Mouse (Mus musculus) left cerebral cortex, postnatal 10 days (tissue): ENCODE data around the gene Sec16a. TPM values are rescaled to one million over a fixed set of nuclear protein-coding genes. Genes with fewer than 3 reads are reported as not detected.
A peak's percentile ranks its signal among the peaks of the same experiment; 100 is the strongest.

Experiments used
- DNase-seq, 2 experiments: peaks; one replicate each; pipeline ENCODE4 v3.0.0; 2021 to 2022; ENCODE audit warnings: low spot score in 2 of 2, mixed read lengths in 1 of 2; ENCODE audit errors: extremely low spot score in 1 of 2
- intact Hi-C: fragments of 180-260 bp; cut with DNase I; formaldehyde crosslinking; loops from one replicate; pipeline ENCODE4 v1.15.1; 2025
- total RNA-seq, 2 experiments: library from RNA; stranded (reverse); gene quantifications; 2 replicates each; pipeline ENCODE4 v1.2.3; 2021

Gene Sec16a
- total RNA-seq, 2 experiments from 2014 or later: 43.6 to 46.3 TPM

DNA sequence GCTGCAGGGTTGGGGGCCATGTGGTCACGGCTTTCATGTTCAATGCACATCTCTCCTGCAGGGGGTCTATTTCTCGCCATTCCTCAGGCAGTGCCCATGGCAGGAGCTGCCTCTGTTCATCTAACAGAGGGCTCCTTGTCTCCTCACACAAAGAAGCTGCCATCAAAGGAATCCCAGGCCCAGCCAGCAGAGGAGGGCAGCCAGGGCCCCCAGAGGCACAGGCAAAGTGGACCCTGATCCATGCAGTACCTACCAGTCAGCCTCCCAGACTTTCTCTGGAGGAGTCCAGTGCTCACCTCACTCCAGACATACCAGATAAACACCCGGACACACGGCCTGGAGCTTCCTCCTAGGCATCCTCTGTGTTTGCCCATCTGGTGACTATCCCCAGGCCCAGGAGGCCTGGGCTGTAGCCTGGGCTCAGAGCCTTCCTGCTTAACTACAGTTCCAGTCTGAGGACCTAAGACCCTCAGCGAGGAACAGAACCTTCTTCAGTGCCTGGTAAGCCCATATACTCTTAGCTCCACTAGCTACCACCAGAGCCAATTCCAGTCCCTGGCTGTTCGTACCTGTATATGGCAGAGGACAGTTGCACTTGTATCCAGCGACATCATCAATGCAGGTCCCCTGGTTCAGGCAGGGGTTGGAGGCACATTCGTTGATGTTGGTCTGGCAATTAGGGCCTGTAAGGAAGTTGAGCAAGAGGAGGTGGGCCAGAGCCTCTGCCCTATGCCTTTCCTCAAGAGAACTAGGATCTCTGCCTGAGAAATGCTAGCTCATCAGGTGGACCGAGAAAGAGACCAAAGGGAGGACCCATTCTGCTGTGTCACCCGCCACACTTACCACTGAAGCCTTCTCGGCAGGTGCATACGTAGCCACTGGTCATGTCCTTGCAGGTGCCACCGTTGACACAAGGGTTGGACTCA is 30.8 kb upstream of the Sec16a start:
- DNase-seq: peak in 1 of 2 experiments; percentile 38
- intact Hi-C loops: no loop called here

DNA sequence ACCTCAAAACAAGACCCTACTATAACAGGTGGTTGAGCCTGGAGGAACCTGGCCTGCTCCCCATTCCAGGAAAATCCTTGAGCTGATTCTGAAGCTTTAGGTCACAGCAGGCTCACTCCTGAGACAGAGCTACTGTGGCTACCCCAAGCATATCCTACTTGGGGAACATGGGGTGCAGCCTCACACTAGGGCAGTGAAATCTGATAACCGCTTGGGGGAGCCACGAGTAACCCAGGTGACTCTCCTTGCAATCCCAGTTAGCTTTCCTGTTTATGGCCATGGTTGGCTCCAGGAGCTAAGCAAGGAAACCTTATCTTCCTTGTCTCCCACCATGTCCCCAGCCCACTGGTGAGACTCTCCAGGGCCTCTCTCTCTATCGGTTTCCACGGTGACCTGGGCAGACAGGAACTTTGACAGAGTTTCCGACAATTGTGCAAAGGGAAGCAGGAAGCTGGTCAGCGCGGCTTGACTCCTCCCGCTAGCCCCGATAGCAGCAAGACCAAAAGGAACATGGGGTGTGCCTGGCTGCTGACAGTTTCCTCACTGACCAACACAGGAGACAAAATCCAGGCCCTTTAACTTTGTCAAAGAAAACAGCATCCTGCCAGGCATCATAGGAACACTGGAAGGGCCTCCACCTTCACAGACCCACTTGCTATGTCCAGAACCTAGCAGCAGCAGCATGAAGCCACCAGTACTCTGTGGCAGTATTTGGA is 29.9 kb upstream of the Sec16a start:
- intact Hi-C loops: no loop called here
- peak in 1 of 2 experiments; percentile 87 for DNase-seq

DNA sequence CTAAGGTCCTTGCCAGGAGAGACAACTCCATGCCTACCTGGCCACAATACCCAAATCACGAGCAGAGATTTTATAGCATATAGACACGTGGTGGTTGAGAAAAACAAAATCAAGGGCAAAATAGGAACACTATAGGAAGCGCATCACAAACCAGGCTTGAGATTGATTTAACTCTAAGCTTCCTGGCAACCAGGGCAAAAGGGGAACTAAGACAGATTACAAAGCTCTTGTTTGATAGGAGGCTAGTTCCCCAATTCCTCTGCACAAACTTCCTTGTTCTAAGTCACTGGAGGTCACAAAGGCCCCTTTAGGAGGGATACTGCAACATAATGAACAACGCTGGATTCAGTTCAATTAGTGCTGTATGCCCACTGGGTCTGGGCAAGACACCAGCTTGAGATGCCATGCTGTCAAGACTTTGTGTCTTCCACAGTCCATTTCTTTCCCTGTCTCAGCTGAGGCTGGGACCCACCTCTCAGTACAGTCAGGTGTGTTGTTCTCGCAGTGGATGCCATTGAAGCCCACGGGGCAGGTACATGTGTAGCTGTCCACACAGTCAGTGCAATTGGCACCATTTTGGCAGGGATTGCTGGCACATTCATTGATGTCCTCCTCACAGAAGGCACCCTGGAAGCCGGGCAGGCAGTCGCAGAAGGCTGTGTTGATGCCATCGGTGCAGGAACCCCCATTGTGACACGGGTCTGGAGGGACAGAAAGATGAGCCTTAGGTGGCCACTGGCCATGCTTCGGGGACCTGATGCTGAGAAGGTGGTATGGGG is 27.5 kb upstream of the Sec16a start:
- intact Hi-C loops: no loop called here
- DNase-seq: peak in 1 of 2 experiments; percentile 32

DNA sequence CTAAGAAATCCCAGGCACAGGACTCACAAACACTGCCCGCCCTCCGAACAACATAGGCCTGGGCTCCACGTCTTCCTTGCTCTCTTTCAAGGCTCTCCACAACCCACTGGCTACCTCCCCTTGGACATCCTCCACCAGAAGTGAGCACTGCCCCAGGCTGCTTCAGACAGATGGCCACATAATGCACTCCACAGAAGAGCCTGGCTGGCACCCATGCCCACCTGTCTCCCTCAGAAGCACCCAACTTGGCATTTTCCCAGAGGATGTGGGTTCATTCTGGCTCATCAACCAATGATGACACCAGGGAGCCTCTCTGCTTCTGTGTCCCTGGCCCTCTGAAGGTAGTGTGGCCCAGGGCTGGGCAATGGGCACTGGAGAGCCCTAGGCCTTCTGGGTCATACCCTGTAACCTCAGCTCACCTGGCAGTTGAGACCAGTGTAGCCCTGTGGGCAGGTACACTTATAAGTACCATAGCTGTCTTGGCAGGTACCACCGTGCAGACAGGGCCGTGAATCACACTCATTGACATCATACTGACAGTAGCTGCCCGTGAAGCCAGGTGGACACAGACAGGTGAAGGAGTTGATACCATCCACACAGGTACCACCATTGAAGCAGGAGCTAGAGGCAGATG is 26.8 kb upstream of the Sec16a start:
- no peak for DNase-seq
- intact Hi-C loops: no loop called here

DNA sequence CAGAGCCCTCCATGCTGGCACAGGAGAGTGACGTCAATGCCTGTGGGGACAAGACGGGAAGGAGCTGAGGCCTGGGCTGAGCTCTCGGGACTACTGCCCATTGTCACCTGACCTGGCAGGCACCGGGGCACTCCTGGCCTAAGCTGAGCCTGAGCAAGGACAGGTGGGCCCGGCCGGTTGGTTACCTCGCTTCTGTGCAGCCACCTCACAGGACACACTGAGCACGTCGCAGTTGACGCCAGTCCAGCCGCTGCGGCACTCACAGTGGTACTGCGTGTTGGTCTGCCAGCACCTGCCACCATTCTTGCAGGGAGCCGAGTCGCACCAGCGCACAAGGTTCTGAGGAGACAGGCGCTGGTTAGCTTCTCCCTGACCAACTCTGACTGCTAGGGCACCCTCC is 26.0 kb upstream of the Sec16a start:
- intact Hi-C loops: no loop called here
- no peak for DNase-seq

DNA sequence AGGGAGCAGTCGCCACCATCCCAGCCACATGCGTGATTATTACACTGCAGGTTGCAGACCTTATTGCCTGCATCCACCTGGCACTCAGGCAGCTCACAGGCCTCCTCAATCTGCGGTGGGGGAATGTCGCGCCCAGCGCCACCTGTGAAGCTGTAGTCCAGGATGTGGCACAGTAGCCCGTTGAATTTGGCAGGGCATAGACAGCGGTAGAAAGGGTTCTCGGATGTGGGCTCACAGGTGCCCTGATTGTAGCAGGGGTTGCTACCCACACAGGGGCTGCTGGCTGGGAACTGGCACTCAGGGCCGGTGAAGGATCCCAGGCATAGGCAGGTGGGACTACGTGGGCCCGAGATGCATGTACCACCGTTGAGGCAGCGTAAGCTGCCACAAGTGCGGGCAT is 23.4 kb upstream of the Sec16a start:
- intact Hi-C loops: no loop called here
- no peak for DNase-seq

DNA sequence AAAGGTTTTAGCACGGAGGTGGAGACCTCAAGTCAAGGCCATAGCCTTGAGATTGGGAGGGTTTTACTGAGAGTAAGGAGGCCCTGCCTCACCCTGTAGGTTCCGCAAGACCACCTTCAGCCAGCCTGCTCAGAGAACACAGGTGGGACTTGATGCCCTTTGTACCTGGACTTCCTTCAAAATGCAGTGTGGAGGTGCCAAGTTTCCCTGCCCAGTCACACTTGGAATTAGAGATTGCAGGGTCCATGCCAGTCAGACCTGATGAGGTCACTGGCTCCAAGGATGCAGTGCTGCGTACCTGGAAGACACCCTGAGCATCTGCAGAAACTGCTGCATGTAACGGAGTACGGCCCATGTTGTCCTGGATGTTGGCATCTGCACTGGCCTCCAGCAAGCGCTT is 18.4 kb upstream of the Sec16a start:
- DNase-seq: no peak
- intact Hi-C loops: no loop called here

DNA sequence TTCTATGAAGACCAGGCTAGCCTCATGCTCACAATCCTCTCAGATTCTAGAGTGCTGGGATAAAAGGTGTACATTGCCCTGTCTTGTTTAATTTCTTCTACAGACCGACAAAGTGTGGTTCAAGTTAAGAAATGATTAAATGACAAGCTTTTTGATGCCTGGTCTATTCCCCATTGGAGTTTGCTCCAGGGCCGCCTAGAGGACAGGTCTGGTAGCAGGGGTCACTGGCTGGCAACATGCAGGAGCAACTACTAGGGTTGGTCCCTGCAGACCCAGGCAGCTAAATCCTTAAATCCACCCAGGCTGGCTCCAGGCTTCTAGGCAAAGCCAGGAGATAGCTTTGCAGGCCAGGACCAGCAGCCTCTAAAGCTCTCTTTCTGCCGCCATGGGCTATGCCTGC is 18.0 kb upstream of the Sec16a start:
- no peak for DNase-seq
- intact Hi-C loops: no loop called here

DNA sequence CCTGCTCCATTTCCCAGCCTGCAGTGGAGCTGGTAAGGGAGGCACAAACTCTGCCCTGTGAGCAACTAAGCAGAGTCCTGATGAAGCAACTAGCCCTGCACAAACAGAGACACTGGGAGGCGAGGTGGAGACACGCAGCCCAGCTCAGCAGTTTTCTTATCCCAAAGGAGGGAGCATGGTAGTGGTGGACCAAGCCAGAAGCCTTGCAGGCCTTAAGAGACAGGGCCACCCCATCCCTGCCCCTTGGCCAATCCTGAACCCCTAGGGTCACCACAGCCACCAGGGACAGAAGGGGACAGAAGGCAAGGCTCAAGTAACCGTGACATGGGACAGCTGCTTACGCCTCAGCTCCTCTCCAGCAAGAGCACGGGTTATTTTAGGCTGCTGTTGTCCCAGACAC is 16.7 kb upstream of the Sec16a start:
- intact Hi-C loops: no loop called here
- no peak for DNase-seq

DNA sequence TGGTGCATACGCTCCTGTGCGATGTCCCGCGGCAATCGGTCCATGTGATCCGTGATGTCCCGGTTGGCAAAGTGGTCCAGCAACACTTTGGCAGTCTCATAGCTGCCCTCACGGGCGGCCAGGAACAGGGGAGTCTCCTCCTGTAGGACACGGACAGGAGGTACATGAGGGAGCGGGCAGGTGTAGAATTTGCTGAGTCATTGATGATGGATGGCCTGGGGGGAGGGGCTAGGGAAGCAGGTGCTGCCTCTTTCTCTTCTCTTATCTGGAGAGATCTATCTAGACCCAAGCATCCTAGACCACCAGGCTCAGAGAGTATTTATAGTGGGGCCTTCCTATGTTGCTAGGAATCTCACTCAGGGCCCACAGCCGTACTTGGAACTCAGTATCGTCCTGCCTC is 15.8 kb upstream of the Sec16a start:
- no peak for DNase-seq
- intact Hi-C loops: no loop called here

DNA sequence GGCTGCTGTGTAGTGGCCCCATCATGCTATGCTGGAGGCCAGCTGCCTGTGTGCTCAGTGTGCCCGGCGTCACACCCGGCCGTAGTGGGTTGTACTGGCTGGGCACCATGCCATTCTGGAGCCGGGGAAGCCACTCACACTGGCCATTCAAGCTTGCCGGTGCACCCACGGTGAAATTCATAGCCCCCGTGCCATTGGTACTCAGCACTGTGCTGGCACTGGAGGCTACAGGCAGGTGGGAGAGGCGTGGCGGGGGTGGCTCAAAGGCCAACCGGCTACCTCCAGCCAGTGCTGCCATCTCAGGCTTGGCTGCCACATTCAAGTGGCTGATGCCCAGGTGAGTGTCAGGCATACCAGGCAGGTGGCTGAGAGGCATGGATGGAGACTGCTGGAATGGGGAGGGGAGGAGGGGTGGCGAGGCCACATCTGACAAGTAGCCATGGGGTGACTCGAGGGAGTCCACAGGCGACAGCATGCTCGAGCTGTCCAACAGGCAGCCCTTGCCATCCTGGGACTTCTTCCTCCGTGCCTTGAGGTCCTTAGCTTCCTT is 15.2 kb upstream of the Sec16a start:
- intact Hi-C loops: no loop called here
- DNase-seq: no peak

DNA sequence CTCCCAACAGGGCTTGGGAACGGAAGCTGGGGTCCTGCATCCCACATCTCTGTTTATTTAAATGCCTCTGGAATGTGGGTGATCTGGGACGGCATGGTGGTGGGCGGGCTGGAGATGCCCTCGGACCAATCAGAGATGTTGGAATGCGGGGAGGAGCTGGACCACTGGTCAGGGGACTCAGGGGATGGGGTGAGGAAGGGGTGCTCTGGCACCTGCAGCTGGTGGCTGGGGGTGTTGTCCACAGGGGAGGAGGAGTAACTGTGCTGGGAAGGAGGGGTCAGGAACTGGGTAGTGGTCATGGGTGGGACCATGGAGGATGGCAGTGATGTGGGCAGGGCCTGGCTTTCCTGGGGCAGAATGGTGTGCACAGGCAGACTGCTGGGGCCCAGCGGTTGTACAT is 14.5 kb upstream of the Sec16a start:
- DNase-seq: peak in 1 of 2 experiments; percentile 80
- intact Hi-C loops: no loop called here

DNA sequence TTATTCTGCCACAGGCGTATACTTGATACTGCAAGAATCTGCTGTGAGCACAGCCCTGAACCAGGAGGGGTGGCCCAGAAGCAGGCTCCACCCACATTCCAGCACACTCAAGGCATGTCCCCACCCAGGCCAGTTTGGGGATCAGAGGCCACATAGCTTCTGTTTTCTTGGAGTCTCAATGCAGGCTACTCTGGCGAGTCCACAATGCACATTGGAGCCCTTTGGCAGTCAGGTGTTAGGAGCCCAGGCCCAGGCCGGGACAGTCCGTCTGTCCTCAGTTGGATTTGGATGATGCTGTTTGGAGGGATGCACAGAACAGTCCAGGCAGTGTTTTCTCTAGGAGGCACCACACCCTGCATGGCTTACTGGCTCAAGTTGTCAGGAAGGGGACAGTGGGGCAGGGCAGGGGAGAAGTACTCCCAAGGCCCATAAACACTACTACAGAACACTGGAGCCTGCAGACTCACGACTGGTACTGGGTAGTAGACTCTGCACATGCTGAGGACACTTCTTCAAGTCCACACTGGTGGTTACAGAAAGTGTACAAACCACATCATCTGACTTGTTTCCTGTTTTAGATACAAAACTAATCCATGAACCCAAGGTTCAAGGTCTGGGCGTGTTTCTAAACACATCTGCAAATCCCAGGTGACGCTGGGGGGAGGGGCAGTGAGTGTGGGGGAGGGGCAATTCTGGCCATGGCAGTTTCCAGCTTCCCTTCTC is 13.5 kb upstream of the Sec16a start:
- peak in 1 of 2 experiments; percentile 77 for DNase-seq
- intact Hi-C loops: no loop called here

DNA sequence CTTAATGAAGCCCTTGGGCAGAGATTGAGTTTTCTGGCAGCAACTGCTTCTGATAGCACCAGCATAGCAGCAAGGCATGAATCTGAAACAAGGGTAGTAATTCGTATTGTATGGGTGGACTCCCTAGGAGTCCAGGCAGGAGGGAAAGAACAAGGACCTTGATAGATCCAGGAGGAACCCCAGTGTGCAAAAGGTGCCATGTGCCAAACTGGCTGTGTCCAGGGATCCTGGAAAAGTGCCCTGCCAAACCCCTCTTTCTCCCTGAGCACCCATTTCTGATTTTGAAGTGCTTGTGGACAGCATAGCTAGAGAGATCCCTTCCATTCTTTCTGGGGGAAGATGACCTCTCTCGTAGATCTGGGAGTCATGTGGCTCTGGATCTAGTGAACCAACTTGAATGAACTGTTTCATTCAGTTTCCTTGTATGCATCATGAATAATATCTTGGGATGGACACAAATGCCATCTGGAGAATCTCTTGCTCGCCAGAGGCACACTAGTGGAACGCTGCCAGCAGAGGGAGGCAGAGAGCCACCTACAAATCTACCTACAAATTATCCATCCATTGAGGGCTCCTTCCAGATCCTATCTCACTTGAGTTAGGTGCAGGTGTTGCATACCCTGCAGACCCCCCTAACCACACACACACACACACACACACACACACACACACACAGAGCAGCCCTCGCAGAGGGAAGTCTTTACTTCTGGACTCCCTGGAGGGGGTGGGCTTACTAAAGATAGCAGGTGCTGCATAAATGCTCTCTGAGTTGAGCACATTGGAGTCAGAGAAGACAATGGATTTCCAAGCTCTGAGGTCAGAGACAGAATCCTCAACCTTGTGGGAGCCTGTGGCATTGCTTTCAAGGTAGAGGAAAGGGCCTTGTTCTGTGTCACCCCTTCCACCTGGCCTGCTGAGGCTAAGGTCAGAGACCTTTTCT is 4.4 kb upstream of the Sec16a start:
- peak; percentile 82 to 86 for DNase-seq
- intact Hi-C loops: loop anchor here (1.0 to 10.0 kb wide), 3 partner anchors 112 to 455 kb away; partner anchors contain the start of gene Surf6

DNA sequence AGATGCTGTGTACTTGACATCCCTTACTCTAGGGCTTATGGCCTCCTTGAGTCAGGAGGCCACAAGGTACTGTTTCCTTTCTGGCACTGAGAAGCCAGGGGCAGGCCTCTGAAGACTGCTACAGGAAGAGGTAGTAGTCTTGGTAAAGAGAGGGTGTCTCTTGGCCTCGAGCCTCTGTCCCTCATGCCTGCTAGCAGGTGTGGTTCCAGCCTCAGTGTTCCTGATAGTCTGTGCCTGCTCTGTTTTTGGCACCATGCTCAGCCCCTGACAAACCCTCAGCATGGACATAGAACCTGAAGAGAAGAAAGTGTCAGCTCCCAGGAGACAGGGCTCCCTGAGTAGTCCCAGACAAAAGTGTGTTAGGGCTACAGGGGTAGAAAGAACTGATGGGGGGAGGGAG is 2.4 kb upstream of the Sec16a start:
- DNase-seq: no peak
- intact Hi-C loops: loop anchor here (5.0 to 10.0 kb wide), 2 partner anchors 190 to 457 kb away; partner anchors contain the start of gene Surf6

DNA sequence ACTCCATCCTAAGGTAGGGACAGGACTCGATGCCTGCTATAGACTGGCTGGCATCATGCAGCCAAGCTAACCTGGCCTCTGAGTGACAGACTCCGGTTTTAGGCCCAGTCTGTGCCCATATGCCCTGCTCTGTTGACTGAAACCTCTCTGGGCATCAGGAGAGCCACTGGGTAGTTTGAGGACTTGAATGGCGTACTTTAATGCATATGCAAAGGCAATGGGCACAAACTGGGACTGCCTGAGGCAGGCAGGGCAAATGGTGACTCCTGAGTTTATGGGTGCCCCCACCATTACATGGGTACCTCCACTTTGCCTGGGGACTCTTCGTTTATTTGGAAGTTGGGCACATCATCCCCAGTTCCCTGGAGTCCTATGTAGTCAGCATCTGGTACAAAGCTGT is 1.7 kb upstream of the Sec16a start:
- intact Hi-C loops: loop anchor here (5.0 to 10.0 kb wide), 2 partner anchors 191 to 458 kb away; partner anchors contain the start of gene Surf6
- no peak for DNase-seq
